Mouse (Mus musculus) heart, postnatal 25 days (tissue): ENCODE measurements around the gene Gngt2. TPM values are rescaled to one million over a fixed set of nuclear protein-coding genes. Genes with fewer than 3 reads are reported as not detected.
"Not testable (repeated sequence)": the region's sequence is repeated elsewhere in the genome, so short reads cannot be mapped to it uniquely, and the experiment has no call there.

Experiments used
- DNase-seq: peaks from one replicate; pipeline ENCODE4 v3.0.0; 2022; ENCODE audit warnings: low spot score
- intact Hi-C: fragments of 180-260 bp; cut with DNase I; formaldehyde crosslinking; loops from one replicate; pipeline ENCODE4 v1.15.1; 2025
- total RNA-seq, 2 experiments: library from RNA; stranded (reverse); gene quantifications; 2 replicates each; pipeline ENCODE4 v1.2.3; 2021

Gngt2 gene
- total RNA-seq, 2 experiments from 2014 or later: 20.6 to 21.9 TPM

GRCm38 (mm10) chr11:95869918-95870470 is 33.0 kb downstream of the Gngt2 start:
- intact Hi-C loops: no loop called here
- no peak for DNase-seq

GRCm38 (mm10) chr11:95875804-95876203 is 38.8 kb downstream of the Gngt2 start:
- DNase-seq: no peak
- intact Hi-C loops: loop anchor here (5.0 kb wide), 3 partner anchors 106 to 256 kb away; partner anchors contain the start of gene Ttll6

GRCm38 (mm10) chr11:95876296-95876695 is 39.3 kb downstream of the Gngt2 start:
- intact Hi-C loops: loop anchor here (5.0 kb wide), 3 partner anchors 106 to 256 kb away; partner anchors contain the start of gene Ttll6
- DNase-seq: no peak

- not testable (repeated sequence) for DNase-seq
- intact Hi-C loops: loop anchor here (5.0 kb wide), 3 partner anchors 102 to 252 kb away; partner anchors contain the start of gene Ttll6
Measured at GRCm38 (mm10) chr11:95879861-95880260, 42.8 kb downstream of the Gngt2 start.

GRCm38 (mm10) chr11:95890462-95891051 is 53.5 kb downstream of the Gngt2 start:
- DNase-seq: no peak
- intact Hi-C loops: no loop called here

Other genes starting within 250 kb of the Gngt2 start
- under 1 TPM; 0.44 to 0.70 TPM for gene Ngfr, start 249.5 kb upstream of the Gngt2 start, total RNA-seq
- 100 to 1,000 TPM; 384 to 423 TPM for gene Phb, start 170.3 kb upstream of the Gngt2 start, total RNA-seq
- gene Zfp652, start 124.5 kb upstream of the Gngt2 start, total RNA-seq: 10 to 100 TPM; 48.2 to 49.2 TPM
- under 1 TPM; 0.34 to 0.47 TPM for gene B130006D01Rik, start 113.6 kb upstream of the Gngt2 start, total RNA-seq
- 100 to 1,000 TPM; 174 to 181 TPM for gene Phospho1, start 12.7 kb upstream of the Gngt2 start, total RNA-seq
- gene Abi3, start 5.3 kb downstream of the Gngt2 start, total RNA-seq: 10 to 100 TPM in 1 of 2 experiments, 1 to 10 TPM in 1; 8.8 to 10.4 TPM
- gene B4galnt2, start 77.7 kb downstream of the Gngt2 start, total RNA-seq: not detected
- under 1 TPM; 0.23 to 0.25 TPM for gene Igf2bp1, start 168.7 kb downstream of the Gngt2 start, total RNA-seq
- not detected for gene Gip, start 187.3 kb downstream of the Gngt2 start, total RNA-seq
- gene Snf8, start 197.7 kb downstream of the Gngt2 start, total RNA-seq: 10 to 100 TPM; 45.7 to 46.9 TPM
- gene Ube2z, start 228.2 kb downstream of the Gngt2 start, total RNA-seq: 10 to 100 TPM; 29.0 to 32.2 TPM
- 1,000 to 10,000 TPM; 3,505 to 3,833 TPM for gene Atp5g1, start 238.5 kb downstream of the Gngt2 start, total RNA-seq